In the genomic region with DNA sequence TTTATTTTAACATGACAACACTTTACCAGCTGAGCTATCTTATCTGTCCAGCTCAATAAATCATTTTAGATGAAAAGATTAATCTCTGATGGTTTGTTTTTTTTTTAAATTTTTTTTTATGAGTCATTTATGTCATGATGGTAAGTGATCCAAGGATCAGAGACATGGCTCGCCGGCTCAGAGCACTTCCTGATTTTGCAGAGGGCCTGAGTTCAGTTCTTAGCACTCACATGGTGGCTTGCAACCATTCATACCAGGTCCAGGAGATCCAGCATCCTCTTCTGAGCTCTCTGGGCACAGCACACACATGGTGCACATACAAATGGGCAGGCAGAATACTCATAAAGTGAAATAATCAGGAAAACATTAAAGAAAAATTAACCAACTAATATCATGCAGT, we compare ENCODE assay signal across 42 mouse cellular contexts. TPM values are rescaled to one million over a fixed set of nuclear protein-coding genes. Genes with fewer than 3 reads are reported as not detected.
"Had no signal": no experiment of that assay in that cellular context is flagged by ENCODE, and none has a peak within 500 bp of the region (broad histone marks: within the 10 kb centered on the region; RNA-seq: fewer than 3 reads in every experiment).

No protein-coding gene starts in this region.

- H3K4me1 ChIP-seq: limb, embryonic 10.5 days; limb, embryonic 12.5 days; limb, embryonic 13.5 days; limb, embryonic 15.5 days; liver, embryonic 12.5 days; liver, embryonic 13.5 days; liver, embryonic 15.5 days; lung, embryonic 15.5 days; midbrain, embryonic 12.5 days had no signal

- H3K36me3 ChIP-seq: limb, embryonic 13.5 days; limb, embryonic 15.5 days; liver, embryonic 12.5 days; liver, embryonic 13.5 days; lung, embryonic 15.5 days; midbrain, embryonic 10.5 days; midbrain, embryonic 12.5 days; midbrain, embryonic 13.5 days; midbrain, embryonic 15.5 days; neural tube, embryonic 12.5 days had no signal

- H3K9me3 ChIP-seq: limb, embryonic 10.5 days; limb, embryonic 12.5 days; limb, embryonic 13.5 days; limb, embryonic 15.5 days; liver, embryonic 12.5 days; liver, embryonic 13.5 days; liver, embryonic 15.5 days; lung, embryonic 15.5 days; midbrain, embryonic 10.5 days; midbrain, embryonic 12.5 days; midbrain, embryonic 13.5 days; midbrain, embryonic 15.5 days; neural tube, embryonic 12.5 days had no signal

- H3K27me3 ChIP-seq: limb, embryonic 13.5 days; limb, embryonic 15.5 days had no signal

- H3K9ac ChIP-seq: limb, embryonic 12.5 days; limb, embryonic 13.5 days; limb, embryonic 15.5 days; liver, embryonic 12.5 days; liver, embryonic 13.5 days; liver, embryonic 14.5 days; liver, embryonic 15.5 days; liver, postnatal 0 days; lung, embryonic 14.5 days; lung, embryonic 15.5 days; midbrain, embryonic 12.5 days; midbrain, embryonic 13.5 days; midbrain, embryonic 15.5 days; neural tube, embryonic 12.5 days had no signal

- DNase-seq: left cerebral cortex, postnatal 4 days; liver; liver, embryonic 13.5 days; liver, postnatal 0 days; lung, adult 18-20 months; lung, adult 2 months; lung, embryonic 14.5 days; lung, postnatal 10 days; lung, postnatal 14 days; lung, postnatal 36 days; lung, postnatal 4 days; midbrain, embryonic 14.5 days had no signal

- H3K4me3 ChIP-seq: limb, embryonic 10.5 days; limb, embryonic 12.5 days; limb, embryonic 13.5 days; limb, embryonic 15.5 days; liver, embryonic 12.5 days; liver, embryonic 13.5 days; liver, embryonic 15.5 days; lung, embryonic 15.5 days; megakaryocyte, embryonic 14.5 days; midbrain, embryonic 10.5 days; midbrain, embryonic 12.5 days; midbrain, embryonic 13.5 days; midbrain, embryonic 15.5 days; myocyte; neural tube, embryonic 12.5 days had no signal

- H3K27ac ChIP-seq: limb, embryonic 10.5 days; limb, embryonic 12.5 days; limb, embryonic 13.5 days; limb, embryonic 15.5 days; liver, embryonic 12.5 days; liver, embryonic 13.5 days; liver, embryonic 14.5 days; liver, embryonic 15.5 days; lung, embryonic 15.5 days; macrophage; midbrain, embryonic 10.5 days; midbrain, embryonic 12.5 days; midbrain, embryonic 13.5 days; midbrain, embryonic 15.5 days; neural tube, embryonic 12.5 days had no signal

RNA-seq across cellular contexts. Expression of gene Mpzl3, which starts 4.7 kb away (rescaled TPM):
- total RNA-seq: megakaryocyte-erythroid progenitor cell, adult 5-6 weeks had no signal

RNA-seq across cellular contexts. Expression of gene Mpzl2, which starts 10.7 kb away (rescaled TPM):
- total RNA-seq: megakaryocyte progenitor cell, adult 5-6 weeks; megakaryocyte-erythroid progenitor cell, adult 5-6 weeks; monocyte, adult 5-6 weeks had no signal
- polyA plus RNA-seq: macrophage, myocyte had no signal

RNA-seq across cellular contexts. Expression of gene Jaml, which starts 28.7 kb away (rescaled TPM):
- total RNA-seq: midbrain, postnatal 0 days had no signal
- polyA plus RNA-seq: liver, embryonic 12.5 days; myocyte had no signal

RNA-seq across cellular contexts. Expression of gene Cd3e, which starts 40.9 kb away (rescaled TPM):
- total RNA-seq: left cerebral cortex, postnatal 10 days; left cerebral cortex, postnatal 14 days; left cerebral cortex, postnatal 25 days; left cerebral cortex, postnatal 36 days; left cerebral cortex, postnatal 4 days; megakaryocyte progenitor cell, adult 5-6 weeks; midbrain, postnatal 0 days had no signal
- polyA plus RNA-seq: limb, embryonic 10.5 days; limb, embryonic 11.5 days; limb, embryonic 13.5 days; liver, embryonic 11.5 days; liver, embryonic 12.5 days; liver, embryonic 13.5 days; liver, embryonic 14.5 days; liver, embryonic 15.5 days; liver, embryonic 16.5 days; liver, postnatal 0 days; lung, embryonic 14.5 days; macrophage; midbrain, embryonic 10.5 days; midbrain, embryonic 11.5 days; midbrain, embryonic 12.5 days; midbrain, embryonic 13.5 days; midbrain, embryonic 14.5 days; midbrain, embryonic 16.5 days; myocyte; neural tube, embryonic 11.5 days; neural tube, embryonic 12.5 days had no signal
